Mouse (Mus musculus) G1E-ER4 (cell line): ENCODE data around the gene Ltbr. TPM values are rescaled to one million over a fixed set of nuclear protein-coding genes. Genes with fewer than 3 reads are reported as not detected.

Experiments
- GATA1 ChIP-seq: IDR thresholded peaks from one replicate; pipeline ENCODE4 v1.8.0; 2012; ENCODE audit warnings: low read length, inconsistent platforms
- polyA plus RNA-seq: library from polyadenylated mRNA; stranded (reverse); fragments of >175 nt; gene quantifications from 2 replicates; pipeline ENCODE4 v1.2.3, GENCODE M21; 2012

Ltbr gene
- polyA plus RNA-seq, 1 experiment = not detected

- no peak for TF ChIP-seq GATA1
Measured at GRCm38 (mm10) chr6:125325337-125325736, 11.7 kb upstream of the Ltbr start.

- no peak for TF ChIP-seq GATA1
Measured at GRCm38 (mm10) chr6:125323547-125323946, 9.9 kb upstream of the Ltbr start.

- TF ChIP-seq GATA1 = no peak
Measured at GRCm38 (mm10) chr6:125322794-125323193, 9.1 kb upstream of the Ltbr start.

GRCm38 (mm10) chr6:125321114-125321855 lies 7.6 kb upstream of the Ltbr start:
- TF ChIP-seq GATA1 = no peak

GRCm38 (mm10) chr6:125320323-125320722 lies 6.6 kb upstream of the Ltbr start, which contains the start of gene Scnn1a:
Gene Scnn1a (plus strand): TSS chr6:125320659.
- no peak for TF ChIP-seq GATA1

GRCm38 (mm10) chr6:125319919-125320296 lies 6.2 kb upstream of the Ltbr start:
- TF ChIP-seq GATA1 = no peak

- TF ChIP-seq GATA1 = no peak
Measured at GRCm38 (mm10) chr6:125318981-125319918, 5.6 kb upstream of the Ltbr start.

GRCm38 (mm10) chr6:125317077-125317476 lies 3.4 kb upstream of the Ltbr start:
- TF ChIP-seq GATA1 = no peak

- no peak for TF ChIP-seq GATA1
Measured at GRCm38 (mm10) chr6:125314746-125315145, 1.1 kb upstream of the Ltbr start.

- TF ChIP-seq GATA1 = no peak
Measured at GRCm38 (mm10) chr6:125314231-125314563, 512 bp upstream of the Ltbr start.

GRCm38 (mm10) chr6:125312581-125313355 lies 917 bp downstream of the Ltbr start:
- no peak for TF ChIP-seq GATA1

GRCm38 (mm10) chr6:125312171-125312570 lies 1.5 kb downstream of the Ltbr start:
- TF ChIP-seq GATA1 = no peak

GRCm38 (mm10) chr6:125309406-125309805 lies 4.3 kb downstream of the Ltbr start:
- no peak for TF ChIP-seq GATA1

GRCm38 (mm10) chr6:125308921-125309320 lies 4.8 kb downstream of the Ltbr start:
- TF ChIP-seq GATA1 = no peak

GRCm38 (mm10) chr6:125307091-125307490 lies 6.6 kb downstream of the Ltbr start:
- no peak for TF ChIP-seq GATA1

GRCm38 (mm10) chr6:125305465-125305864 lies 8.2 kb downstream of the Ltbr start:
- TF ChIP-seq GATA1 = no peak
